Mouse (Mus musculus) left cerebral cortex, postnatal 36 days (tissue): ENCODE data around the gene Copg2. TPM values are rescaled to one million over a fixed set of nuclear protein-coding genes. Genes with fewer than 3 reads are reported as not detected.
"Not testable (repeated sequence)": the region's sequence is repeated elsewhere in the genome, so short reads cannot be mapped to it uniquely, and the experiment has no call there.

Source experiments
- DNase-seq, 2 experiments: peaks; one replicate each; pipeline ENCODE4 v3.0.0; 2021 to 2022; ENCODE audit warnings: low spot score in 2 of 2, mixed read lengths in 1 of 2
- intact Hi-C: fragments of 180-260 bp; cut with DNase I; formaldehyde crosslinking; loops from one replicate; pipeline ENCODE4 v1.15.1; 2025
- total RNA-seq, 2 experiments: library from RNA; stranded (reverse); gene quantifications; 2 replicates each; pipeline ENCODE4 v1.2.3; 2021

The Copg2 gene
- total RNA-seq, 2 experiments from 2014 or later, result 68.4 to 77.7 TPM

DNA sequence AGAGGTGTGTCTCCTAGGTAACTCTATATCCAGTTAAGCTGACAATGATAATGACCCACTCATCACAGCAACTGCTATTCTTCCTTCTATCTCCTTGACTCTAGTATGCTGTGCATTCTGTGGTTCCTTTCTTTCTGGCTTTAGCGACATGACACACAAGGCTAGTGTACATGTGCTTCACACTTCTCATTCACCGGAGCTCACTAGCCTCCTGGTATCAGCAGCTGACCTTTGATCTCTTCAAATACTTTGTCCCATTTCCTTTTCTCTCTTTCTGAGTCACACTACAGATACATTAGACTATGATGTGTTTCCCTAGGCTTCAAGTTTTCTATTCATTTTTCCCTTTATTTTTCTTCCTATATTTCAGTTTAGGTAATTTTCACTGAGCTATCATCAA lies 41.4 kb downstream of the Copg2 start:
- intact Hi-C loops, result no loop called here
- no peak for DNase-seq

DNA sequence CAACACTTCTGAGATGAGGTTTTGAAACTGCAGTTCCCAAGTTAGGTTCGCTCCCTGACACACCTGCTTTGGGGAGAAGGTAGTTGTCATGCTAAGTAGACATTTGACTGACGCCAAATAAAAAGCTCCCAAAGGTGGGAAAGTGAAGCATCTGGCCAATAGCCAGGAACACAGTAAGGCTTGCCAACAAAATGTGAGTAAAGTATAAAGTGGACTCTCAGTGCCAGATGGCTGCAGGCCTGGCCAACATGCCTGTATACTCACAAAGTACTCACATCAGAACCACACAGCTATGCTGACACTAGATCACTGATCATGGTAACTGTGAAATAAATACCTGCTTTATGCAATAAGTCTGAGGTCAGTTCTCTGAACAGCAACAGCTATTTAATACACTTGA lies 46.8 kb downstream of the Copg2 start:
- no peak for DNase-seq
- intact Hi-C loops, result no loop called here

DNA sequence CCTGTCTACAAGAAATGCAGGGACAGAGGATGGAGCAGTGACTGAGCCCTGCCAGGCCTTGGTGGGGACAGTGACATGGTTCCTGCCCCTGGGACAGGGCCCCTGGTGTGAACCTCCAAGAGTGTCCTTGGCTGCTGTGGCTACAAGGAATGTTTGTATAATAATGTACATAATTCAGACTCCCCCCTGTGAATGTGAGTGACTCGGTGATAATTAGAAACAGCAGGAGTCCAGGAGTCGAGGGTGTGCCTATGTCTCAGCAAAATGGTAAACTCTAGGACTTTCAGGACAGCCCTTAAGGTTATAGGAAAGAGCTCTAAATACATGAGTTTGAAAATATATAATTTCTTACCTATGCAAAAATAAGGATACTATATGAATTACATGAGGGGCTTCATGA lies 64.4 kb downstream of the Copg2 start:
- intact Hi-C loops, result no loop called here
- no peak for DNase-seq

DNA sequence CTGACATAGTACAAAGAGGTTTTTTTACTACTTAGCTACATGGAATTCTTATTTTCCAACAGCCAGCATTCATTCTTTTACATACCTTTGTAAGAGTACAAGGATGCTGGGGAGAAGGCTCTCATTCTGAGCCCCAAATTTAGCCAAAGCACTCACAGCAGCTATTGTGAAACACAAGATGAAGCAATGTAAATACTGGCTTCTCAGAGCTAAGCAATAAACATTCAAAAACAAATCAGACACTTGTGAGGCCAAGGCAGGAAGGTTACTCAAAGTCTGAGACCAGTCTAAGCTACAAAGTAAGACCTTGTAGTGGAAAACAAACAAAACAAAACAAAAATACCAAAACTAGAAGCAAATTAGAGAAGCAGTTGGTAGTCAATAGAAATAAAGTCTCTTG lies 83.0 kb downstream of the Copg2 start:
- DNase-seq, result no peak
- intact Hi-C loops, result no loop called here

DNA sequence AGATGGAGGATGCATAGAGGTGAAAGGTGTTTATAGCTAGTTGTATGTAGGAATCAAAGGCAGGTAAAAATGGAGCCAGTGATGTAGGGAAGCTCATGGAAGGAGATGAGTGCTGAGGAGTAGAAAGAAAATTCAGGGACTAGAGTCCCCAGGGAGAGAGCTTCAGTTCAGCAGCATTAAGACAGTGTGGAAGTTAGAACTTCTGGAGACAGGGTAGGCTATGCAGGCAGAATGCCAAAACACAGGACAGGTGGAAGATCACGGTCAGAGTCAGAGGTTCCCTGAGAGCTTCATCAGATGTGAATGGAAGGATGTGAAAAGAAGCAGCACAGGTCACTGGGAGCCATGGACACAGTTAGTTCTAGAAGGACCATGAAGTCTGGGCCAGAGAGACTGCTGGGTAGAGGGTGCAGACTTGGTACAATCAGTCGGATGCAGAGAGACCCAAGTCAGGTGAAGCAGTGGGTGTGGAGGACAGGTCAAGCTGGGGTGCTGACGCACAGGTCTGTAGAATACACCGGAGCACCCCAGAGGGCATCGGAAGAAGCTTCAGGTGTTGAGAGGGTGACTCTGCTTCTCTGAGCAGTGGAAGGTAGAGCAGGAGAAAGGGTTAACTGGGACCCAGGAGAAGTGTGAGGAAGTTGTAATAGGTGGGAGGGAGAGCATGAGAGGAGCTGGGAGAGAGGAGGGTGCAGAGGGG lies 91.4 kb downstream of the Copg2 start:
- intact Hi-C loops, result no loop called here

DNA sequence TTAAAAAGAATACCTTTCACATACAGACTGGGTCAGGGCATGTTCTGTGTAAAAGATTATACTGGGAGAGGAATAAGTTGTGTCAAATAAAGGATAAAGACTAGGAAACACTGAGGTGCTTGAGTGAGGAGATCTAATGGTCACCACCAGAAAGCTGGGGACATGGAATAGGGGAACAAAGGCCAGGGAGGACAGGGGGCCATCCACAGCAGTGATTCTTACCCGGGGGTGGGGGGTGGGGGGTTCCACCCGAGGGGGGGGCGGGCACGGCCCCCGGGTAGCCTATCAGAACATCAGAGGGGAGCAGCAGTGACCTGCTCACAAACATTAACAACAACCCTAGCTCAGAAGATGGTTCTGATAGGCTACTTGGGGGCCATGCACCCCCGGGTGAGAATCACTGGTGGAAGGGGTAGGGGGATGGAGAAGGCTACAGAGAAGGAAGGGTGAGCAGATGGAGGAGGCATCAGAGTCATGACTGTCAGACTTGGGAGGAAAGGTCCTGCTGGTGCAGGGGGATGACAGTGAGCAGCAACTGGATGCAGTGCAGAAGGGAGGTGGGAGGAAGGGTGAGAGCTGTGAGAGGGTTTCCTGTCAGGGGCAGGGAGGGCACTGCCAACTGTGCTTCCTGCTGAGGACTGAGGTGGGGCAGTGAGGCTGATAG lies 92.1 kb downstream of the Copg2 start:
- DNase-seq, result peak; percentile 49 to 51
- intact Hi-C loops, result not testable (repeated sequence)

More for the DNA sequence above, 91.4 kb downstream of the Copg2 start:
- no peak for DNase-seq

DNA sequence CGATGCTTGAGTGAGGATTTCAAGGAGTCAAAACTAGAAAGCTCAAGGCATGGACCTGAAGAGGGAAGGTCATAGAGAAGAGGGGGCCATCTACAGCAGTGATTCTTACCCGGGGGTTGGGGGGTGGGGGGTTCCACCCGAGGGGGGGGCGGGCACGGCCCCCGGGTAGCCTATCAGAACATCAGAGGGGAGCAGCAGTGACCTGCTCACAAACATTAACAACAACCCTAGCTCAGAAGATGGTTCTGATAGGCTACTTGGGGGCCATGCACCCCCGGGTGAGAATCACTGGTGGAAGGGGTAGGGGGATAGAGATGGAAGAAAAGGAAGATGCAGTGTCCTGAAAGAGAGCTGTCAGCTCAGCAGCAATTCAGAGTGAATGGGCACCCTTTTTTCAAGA lies 93.7 kb downstream of the Copg2 start:
- intact Hi-C loops, DNase-seq: not testable (repeated sequence)

DNA sequence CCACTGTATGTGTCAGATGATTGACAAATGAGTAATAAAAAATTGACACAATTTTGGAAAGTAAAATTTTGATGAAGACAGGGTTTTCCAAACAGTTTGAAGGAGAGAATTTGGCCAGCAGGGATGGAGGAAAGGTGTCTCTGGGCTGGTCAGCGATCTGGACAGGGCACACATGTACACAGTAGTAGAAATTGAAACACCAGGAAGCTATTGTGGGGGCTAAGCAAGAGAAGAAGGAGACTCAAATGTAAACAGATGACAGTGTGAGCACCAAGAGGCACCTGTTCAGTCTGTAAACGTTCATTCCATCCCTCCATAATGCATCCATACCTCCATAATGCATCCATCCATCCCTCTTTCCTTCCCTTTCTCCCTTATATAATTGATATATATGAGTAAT lies 145.4 kb downstream of the Copg2 start:
- DNase-seq, result no peak
- intact Hi-C loops, result no loop called here

DNA sequence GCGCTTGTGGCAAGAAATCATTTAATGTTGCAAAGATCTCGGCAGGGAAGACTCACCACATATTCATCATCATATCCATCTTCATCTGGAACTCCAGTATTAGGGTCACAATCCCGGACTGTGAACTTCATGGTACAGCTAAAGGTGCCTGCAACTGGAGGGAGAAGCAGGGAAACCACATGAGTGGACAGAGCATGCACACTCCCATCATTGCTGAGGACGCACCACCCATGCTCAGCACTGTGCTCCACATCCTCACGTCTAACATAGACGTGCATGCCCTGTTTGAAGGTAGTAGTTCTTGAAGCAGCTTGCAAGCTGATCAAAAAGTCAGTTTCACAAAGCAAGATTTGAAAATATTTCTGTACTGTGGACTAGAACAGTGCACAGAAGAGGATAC lies 146.1 kb downstream of the Copg2 start:
- intact Hi-C loops, result no loop called here
- no peak for DNase-seq

DNA sequence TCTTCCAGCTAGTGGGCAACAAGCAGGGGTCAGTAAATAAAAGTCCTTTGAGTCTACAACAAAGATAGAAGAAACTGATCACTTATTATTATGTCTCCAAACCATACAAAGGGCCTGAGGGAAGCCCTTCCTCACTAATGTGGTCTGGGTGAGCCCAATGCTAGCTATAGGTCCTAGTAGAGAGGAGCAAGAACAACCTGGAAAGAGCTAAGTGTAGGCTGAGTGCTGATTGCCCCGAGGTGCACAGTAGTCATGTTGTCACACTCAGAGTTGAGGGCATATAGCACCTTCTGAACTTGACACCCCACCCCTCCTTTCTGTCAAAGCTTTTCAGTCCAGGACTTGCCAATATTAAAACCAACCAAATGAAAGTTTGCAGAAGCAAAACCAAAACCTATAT lies 146.7 kb downstream of the Copg2 start:
- DNase-seq, result no peak
- intact Hi-C loops, result no loop called here

DNA sequence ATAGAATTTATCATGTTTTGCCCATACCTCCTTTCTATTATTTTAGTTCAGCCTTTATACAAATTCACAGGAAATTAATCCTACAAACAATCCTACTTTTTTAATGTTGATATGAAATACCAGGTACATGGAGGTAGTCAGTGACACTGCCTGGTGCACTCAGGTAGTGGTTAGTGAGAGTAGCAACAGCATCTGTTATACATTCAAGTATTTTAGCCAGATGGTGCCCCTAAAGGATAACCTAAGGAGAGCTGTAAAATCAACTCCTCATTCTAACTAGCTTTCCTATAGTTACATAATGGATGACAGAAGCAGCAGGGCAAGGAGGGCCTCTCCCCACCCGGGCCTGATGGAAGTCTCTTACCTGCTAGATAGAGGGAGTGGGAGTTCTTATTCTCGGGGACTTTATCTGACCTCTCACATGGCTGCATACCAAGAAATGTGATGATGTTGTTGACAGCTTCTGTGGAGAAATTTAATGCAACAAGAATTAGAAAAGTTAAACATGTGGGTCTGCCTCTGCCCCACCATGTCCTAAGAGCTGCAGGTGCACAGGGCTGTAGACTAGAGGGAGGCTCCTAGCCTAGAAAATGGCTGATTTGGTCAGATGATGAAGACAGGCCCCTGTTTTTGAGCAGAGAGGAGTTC lies 147.4 kb downstream of the Copg2 start:
- intact Hi-C loops, result no loop called here
- DNase-seq, result no peak

DNA sequence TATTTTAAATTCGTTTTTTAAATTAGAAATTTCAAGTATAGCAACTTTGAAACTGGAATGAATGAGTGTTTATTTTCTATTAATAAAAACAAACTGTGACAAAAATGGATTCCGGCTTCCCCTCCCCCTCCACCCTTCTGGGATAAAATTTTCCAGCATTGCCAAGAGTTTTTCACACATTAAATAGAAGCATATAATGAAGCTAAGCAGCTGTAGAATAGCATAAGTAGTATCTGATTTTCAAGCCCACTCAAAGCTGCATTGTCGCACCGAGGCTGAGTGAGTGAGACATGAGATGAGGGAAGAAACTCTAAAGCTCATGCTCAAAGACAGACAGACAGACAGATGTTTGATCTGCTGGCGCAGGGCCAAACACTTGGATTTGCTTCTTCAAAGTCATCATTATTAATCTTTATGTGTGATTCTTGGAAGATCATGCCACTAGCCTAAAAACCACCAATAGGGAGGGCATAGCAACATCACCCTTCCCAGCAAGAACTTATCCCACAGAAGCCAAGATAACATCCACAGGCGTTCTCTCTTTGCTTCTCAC lies 148.2 kb downstream of the Copg2 start:
- no peak for DNase-seq
- intact Hi-C loops, result no loop called here

DNA sequence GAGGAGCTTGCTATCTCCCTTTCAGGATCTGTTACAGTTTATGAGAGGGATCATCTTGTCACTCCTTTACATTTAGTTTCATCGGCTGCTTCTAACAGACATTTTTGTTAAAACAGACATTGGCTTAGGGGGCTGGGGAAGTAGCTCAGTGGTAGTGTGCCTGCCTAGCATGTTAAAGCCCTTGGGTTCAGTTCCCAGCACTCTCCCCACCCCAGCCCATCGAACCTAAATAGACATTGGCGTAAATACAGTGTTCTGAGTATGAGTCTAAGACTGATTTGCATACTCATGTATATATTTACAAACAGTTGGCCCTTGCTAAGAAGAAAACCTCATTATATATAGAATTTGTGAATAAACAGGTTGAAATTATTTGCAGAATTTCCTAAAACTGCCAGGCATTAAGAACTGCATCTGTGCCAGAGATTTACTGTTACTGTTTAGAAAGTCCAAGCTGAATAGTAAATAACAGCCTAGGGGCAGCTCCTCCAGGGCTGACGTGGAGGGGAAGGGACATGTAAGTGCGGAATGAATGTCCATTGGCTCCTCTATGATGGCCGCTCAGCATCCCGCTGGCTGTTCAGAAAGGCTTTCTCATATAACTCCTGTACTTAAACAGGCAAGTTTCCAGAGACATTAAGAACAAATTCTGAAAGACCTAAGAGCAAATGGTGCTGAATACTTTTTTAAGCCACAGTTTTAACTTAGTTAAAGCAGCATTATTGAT lies 148.8 kb downstream of the Copg2 start:
- DNase-seq, result no peak
- intact Hi-C loops, result no loop called here

DNA sequence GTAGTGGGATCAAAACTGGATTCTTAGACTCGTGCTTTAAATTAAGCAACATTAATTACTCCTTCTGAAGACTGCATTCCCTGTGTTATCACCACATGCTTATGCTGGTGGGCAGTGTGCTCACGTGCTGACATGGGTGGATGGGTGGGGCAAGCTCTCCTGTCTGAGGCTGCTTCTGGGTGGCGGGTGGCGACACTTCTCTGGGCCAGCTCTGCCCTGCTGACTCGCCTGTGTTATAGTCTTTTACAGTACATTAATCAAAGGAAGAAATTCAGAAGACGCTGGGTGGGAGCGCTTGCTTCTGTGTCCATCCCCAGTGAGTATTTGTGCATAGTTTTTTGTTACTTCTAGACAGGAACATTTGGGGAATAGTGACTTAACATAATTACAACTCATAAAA lies 151.0 kb downstream of the Copg2 start:
- intact Hi-C loops, result no loop called here
- DNase-seq, result no peak

DNA sequence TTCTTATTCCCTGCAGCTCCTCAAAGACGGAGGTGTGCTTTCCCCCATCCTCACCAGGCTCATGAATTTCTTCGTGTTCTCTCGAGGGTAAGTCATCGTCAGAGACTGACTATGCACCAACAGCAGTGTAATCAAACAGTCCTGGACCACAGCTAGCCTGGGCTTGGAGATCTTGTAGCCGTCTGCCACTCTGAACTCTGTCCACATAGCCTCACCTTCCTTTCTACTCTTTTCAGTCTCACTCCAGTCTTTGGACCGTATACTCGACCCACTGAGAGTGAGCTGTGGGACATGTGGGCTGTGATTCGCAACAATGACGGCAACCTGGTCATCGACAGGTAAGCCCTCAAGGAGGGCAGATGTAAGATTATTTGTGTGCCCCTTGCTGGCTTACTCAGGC lies 151.7 kb downstream of the Copg2 start:
- no peak for DNase-seq
- intact Hi-C loops, result no loop called here

DNA sequence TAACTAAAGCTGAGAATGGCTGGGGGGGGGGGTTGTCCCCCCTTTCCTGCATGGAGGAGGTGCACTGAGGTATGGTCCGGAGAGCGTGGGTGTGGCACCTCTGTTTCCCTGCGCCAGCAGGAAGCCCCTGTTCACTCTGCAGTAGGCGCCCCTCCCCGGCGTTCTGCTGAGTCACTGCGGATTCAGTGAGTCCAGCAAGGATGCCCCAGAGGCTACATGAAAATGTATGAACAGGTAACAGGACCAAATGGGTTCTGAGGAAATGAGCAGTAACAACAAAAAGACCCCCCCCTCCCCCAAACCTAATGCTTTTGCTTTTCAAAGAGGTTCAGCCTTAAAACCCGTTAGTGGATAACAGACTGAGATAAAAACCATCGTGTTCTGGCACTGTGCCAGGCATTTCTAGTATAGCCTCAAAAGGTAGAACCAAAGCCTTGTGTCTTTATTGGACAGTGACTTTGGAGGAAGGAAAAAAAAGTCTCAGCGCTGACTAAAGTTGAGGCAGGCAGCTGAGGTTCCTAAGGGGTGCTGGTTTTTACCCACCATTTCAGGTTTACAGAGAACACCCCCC lies 157.3 kb downstream of the Copg2 start:
- intact Hi-C loops, result no loop called here
- DNase-seq, result peak in 1 of 2 experiments; percentile 34

DNA sequence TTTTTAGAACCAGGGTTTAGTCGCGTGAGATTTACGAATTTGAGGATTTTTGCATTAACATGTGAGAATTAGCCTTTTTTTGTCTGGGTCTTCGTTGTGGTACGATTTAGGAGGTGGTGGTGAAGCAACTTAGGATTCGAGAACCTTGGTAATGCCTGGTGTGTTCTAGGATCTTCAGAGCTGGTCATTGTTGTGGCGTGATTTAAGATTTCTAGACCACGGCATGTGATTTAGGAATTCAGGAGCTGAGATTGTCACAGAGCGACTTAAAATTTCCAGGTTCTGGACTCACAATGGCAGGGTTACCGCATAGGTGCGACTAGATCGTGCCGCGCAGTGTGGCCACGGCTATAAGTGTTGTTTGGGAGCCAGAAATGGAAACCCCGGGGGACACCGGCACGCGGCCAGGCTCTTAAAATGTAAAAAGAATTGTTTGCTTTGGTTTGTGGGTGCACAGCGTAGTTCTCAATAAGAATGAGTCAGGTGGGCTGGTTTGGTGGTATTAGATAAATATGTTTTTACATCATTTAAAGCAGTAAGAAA lies 158.1 kb downstream of the Copg2 start:
- no peak for DNase-seq
- intact Hi-C loops, result no loop called here

DNA sequence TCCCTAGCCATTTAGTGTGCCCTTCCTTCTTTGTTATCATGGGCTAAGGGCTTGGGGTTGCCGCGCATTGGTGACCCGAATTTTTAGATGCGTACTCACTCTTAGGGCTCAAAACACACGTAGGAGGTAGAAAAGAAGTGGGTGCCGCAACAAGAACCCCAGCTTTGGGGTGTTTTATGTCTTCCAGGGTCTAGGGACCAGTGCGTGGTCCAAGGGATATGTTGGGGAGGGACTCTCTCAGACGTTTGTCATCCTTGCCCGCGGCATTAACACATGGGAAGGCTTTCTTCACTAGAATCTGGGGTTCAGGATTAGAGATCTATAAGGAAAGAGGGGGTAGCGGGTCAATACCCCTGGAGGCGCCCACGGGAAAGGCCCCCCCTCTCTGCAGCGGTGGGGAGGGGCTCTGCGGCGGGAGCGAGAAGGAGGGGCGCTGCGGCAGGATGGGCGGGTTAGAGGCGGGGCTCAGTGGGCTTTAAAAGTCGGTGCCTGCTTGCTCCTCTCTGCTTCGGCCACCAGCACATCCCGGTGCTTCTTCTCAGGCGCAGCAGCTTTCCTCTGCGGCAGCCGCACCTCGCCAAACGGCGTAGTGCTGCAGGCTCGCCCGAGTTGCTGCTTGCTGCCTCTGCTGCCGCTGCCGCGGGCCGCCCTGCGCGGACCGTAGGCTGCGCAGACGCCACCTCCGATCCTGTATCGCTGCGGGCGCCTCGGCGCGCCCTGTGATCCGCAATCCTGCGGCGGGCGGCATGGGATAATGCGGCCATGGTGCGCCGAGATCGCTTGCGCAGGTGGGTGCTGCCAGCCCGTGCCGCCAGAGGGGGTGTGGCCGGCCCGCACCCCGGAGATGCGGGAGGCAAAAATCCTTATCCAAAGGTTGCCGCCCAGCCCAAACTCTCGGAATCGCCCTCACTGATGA lies 158.8 kb downstream of the Copg2 start:
- intact Hi-C loops, result loop anchor here (1.0 kb wide), 1 partner anchor 186 kb away; no protein-coding TSS in a partner anchor
- DNase-seq, result peak; percentile 74 to 86
